Mouse (Mus musculus): Measurements from ENCODE around the gene Gm10428. TPM values are rescaled to one million over a fixed set of nuclear protein-coding genes. Genes with fewer than 3 reads are reported as not detected.

The Gm10428 gene
- not detected in 2 replicates for polyA plus RNA-seq (2015; fragmentation: Nextera tagmentation; extraction: Ambion mirVana)

DNA sequence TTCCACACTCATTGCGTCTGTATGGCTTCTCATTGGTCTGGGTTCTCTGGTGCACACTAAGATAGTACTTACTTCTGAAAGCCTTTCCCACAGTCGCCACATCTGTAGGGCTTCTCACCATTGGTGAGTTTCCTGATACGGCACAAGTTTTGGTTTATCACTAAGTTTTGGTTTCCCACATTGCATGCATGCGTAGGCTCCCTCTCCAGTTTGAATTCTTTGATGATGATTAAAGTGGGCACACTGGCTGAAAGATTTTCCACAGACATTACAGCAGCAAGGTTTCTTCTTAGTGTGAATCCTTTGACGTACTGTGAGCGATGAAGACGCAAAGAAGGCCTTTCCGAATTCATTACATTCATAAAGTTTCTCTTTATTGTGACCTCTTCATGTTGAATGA lies at the start of gene Gm10428:
Gene Gm10428 (plus strand): TSS at position 321 of the 400 bp plus-strand sequence.
- H3K27me3 ChIP-seq (replicated peaks), result no peaks in the 10 kb centered on the region; the same call in 1 of the 2 replicates
- ATAC-seq (ENCODE audit: insufficient read depth, low FRiP score, low read depth), result no peak
- H3K4me1 ChIP-seq, result no peaks in the 10 kb centered on the region
- H3K4me3 ChIP-seq (replicated peaks), result no peak within 1 kb of the TSS
- no peak within 1 kb of the TSS for H3K9ac ChIP-seq
- H3K4me2 ChIP-seq, result no peak within 1 kb of the TSS
- H3K9me3 ChIP-seq, result no peaks in the 10 kb centered on the region
- no peaks in the 10 kb centered on the region for H3K36me3 ChIP-seq
- WGBS, result 87% methylated on average over 8 of the region's 8 CpGs
- H3K27ac ChIP-seq, result no peak within 1 kb of the TSS

DNA sequence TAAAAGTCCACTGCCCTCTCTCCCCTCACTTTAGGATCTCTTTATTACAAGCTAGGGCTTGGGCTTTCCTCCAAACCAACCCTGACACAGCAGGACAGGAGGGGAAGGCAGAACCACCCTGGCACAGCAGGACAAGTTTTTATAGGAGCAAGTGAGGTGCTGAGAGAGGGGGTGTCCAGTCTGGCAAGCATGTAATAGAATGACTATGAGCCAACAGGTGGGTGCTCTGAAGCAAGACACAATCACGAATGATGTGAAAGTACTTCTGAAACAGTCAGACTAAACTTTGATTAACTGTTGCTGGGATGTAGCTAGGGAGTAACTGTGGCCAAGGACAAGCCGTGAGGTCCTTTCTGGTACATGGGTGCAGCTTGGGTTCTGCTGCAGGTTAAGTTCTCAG lies 46.8 kb upstream of the Gm10428 start:
- ATAC-seq (ENCODE audit: insufficient read depth, low FRiP score, low read depth), result no peak
- H3K27me3 ChIP-seq (replicated peaks), result no peaks in the 10 kb centered on the region
- no peak overlapping the region for H3K9ac ChIP-seq
- no peak overlapping the region for H3K27ac ChIP-seq
- H3K9me3 ChIP-seq, result no peaks in the 10 kb centered on the region
- no peaks in the 10 kb centered on the region for H3K4me1 ChIP-seq
- H3K36me3 ChIP-seq, result no peaks in the 10 kb centered on the region
- 77% methylated on average over 2 of the region's 2 CpGs for WGBS
- no peak overlapping the region for H3K4me2 ChIP-seq
- no peak overlapping the region for H3K4me3 ChIP-seq (replicated peaks)

- Histone ChIP-seq H3K27me3 (replicated peaks) (no peaks in the 10 kb centered on the region), H3K4me3 (replicated peaks) (no peak overlapping the region), H3K9ac (no peak overlapping the region), H3K4me2 (no peak overlapping the region), H3K4me1 (no peaks in the 10 kb centered on the region), H3K9me3 (no peaks in the 10 kb centered on the region), H3K27ac (no peak overlapping the region), H3K36me3 (0 out of 2 replicates have a peak, but pooled peaks cover 1% of the 10 kb centered on the region)
- ATAC-seq (ENCODE audit: insufficient read depth, low FRiP score, low read depth), result no peak
- WGBS, result 78% methylated on average over 7 of the region's 7 CpGs
Measured at GRCm38 (mm10) chr11:62708252-62708651, 44.6 kb upstream of the Gm10428 start.

- Histone ChIP-seq H3K9me3 (no peaks in the 10 kb centered on the region), H3K27me3 (replicated peaks) (no peaks in the 10 kb centered on the region), H3K27ac (no peak overlapping the region), H3K36me3 (peaks cover 11% of the 10 kb centered on the region; the same call in 1 of the 2 replicates), H3K9ac (no peak overlapping the region), H3K4me1 (no peaks in the 10 kb centered on the region), H3K4me2 (no peak overlapping the region), H3K4me3 (replicated peaks) (no peak overlapping the region)
- WGBS, result 68% methylated on average over 5 of the region's 5 CpGs
- no peak for ATAC-seq (ENCODE audit: insufficient read depth, low FRiP score, low read depth)
Measured at GRCm38 (mm10) chr11:62710657-62711056, 42.2 kb upstream of the Gm10428 start.

GRCm38 (mm10) chr11:62728276-62728675 lies 24.6 kb upstream of the Gm10428 start:
- no peaks in the 10 kb centered on the region for H3K27me3 ChIP-seq (replicated peaks)
- H3K27ac ChIP-seq, result no peak overlapping the region
- no peak for ATAC-seq (ENCODE audit: insufficient read depth, low FRiP score, low read depth)
- H3K4me2 ChIP-seq, result no peak overlapping the region
- no peak overlapping the region for H3K9ac ChIP-seq
- H3K9me3 ChIP-seq, result no peaks in the 10 kb centered on the region
- H3K4me1 ChIP-seq, result peaks cover 4% of the 10 kb centered on the region; the same call in 1 of the 2 replicates
- H3K4me3 ChIP-seq (replicated peaks), result no peak overlapping the region
- WGBS, result 93% methylated on average over 8 of the region's 8 CpGs
- 0 out of 2 replicates have a peak, but pooled peaks cover 14% of the 10 kb centered on the region for H3K36me3 ChIP-seq

DNA sequence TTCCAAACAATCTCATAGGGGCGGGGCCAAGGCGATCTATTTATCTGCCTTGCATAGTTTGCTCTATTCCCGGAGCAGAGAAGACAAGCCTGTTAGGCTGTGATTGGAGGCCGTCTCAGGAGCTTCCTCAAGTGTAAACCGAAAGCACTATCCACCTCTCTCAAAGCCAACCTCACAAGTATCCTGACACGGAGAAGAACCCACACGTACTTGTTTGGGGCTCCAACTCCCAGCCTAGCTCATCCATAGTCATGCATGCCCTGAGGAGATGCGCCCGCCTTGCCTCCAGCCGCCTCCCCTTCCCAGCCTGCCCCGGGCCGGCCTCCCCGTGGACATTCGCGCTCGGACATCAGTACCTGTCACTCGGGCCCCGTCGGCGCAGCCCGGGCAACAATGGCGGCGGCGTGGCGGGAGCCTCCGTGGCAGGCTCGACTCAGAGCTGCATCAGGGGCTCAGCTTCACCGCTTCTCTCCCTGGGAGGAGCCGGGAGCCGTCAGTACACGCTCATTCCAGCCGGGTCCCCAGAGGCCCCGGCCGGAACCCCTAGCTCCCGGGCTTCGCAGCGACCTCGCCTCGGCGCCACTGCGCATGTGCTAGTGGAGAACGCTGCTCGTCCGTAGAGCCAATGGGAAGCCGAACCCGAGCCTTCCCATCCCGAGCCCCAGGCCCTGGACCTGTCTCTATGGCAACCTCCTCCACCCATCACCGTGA lies 21.4 kb upstream of the Gm10428 start, which contains the start of gene Zfp287:
Gene Zfp287 (minus strand): TSS at position 595 of the 711 bp plus-strand sequence.
- H3K9ac ChIP-seq, result peak within 1 kb of the TSS; percentile 73; the same call in 1 of the 2 replicates
- peak within 1 kb of the TSS; percentile 86 for H3K4me2 ChIP-seq
- H3K9me3 ChIP-seq, result no peaks in the 10 kb centered on the region
- peaks cover 4% of the 10 kb centered on the region; the same call in 1 of the 2 replicates for H3K4me1 ChIP-seq
- H3K4me3 ChIP-seq (replicated peaks), result peak within 1 kb of the TSS; percentile 80
- no peaks in the 10 kb centered on the region for H3K27me3 ChIP-seq (replicated peaks)
- ATAC-seq (ENCODE audit: insufficient read depth, low FRiP score, low read depth), result peak; percentile 96
- H3K36me3 ChIP-seq, result 0 out of 2 replicates have a peak, but pooled peaks cover 7% of the 10 kb centered on the region
- WGBS, result under 1% methylated on average over 48 of the region's 48 CpGs
- H3K27ac ChIP-seq, result peak within 1 kb of the TSS; percentile 82

DNA sequence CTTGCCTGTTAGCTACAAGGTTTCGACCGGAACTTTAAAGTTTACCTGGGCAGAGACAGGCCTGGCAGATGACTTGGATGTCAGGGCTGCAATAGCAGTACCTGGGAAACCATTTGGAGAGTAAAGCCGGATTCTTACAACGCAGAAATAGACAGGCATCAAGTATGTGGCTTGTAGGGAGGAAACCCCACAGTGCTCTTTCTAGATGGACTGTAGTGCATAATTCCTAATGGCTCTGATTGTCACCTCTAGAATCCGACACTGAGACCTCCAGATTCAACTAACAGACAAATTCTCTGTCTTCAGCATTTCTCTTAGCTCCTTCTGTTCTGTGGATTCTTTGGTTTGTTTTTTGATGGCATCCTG lies 20.9 kb upstream of the Gm10428 start:
- Histone ChIP-seq H3K4me3 (replicated peaks) (peak overlapping the region; percentile 80), H3K27me3 (replicated peaks) (no peaks in the 10 kb centered on the region), H3K4me2 (peak overlapping the region; percentile 86), H3K4me1 (peaks cover 4% of the 10 kb centered on the region; the same call in 1 of the 2 replicates), H3K27ac (no peak overlapping the region; the same call in 1 of the 2 replicates), H3K9ac (no peak overlapping the region), H3K9me3 (no peaks in the 10 kb centered on the region), H3K36me3 (0 out of 2 replicates have a peak, but pooled peaks cover 7% of the 10 kb centered on the region)
- WGBS, result 14% methylated on average over 5 of the region's 5 CpGs
- ATAC-seq (ENCODE audit: insufficient read depth, low FRiP score, low read depth), result no peak

GRCm38 (mm10) chr11:62732665-62733064 lies 20.2 kb upstream of the Gm10428 start:
- Histone ChIP-seq H3K4me1 (peaks cover 4% of the 10 kb centered on the region; the same call in 1 of the 2 replicates), H3K4me3 (replicated peaks) (no peak overlapping the region), H3K4me2 (no peak overlapping the region), H3K9me3 (no peaks in the 10 kb centered on the region), H3K27me3 (replicated peaks) (no peaks in the 10 kb centered on the region), H3K27ac (no peak overlapping the region), H3K9ac (no peak overlapping the region), H3K36me3 (0 out of 2 replicates have a peak, but pooled peaks cover 3% of the 10 kb centered on the region)
- WGBS, result 79% methylated on average over 3 of the region's 3 CpGs
- ATAC-seq (ENCODE audit: insufficient read depth, low FRiP score, low read depth), result no peak

GRCm38 (mm10) chr11:62741186-62741585 lies 11.7 kb upstream of the Gm10428 start:
- Histone ChIP-seq H3K9me3 (no peaks in the 10 kb centered on the region), H3K9ac (no peak overlapping the region), H3K4me3 (replicated peaks) (no peak overlapping the region), H3K27me3 (replicated peaks) (no peaks in the 10 kb centered on the region), H3K27ac (no peak overlapping the region), H3K4me1 (no peaks in the 10 kb centered on the region; the same call in 1 of the 2 replicates), H3K4me2 (no peak overlapping the region), H3K36me3 (no peaks in the 10 kb centered on the region)
- WGBS, result 80% methylated on average over 2 of the region's 2 CpGs
- no peak for ATAC-seq (ENCODE audit: insufficient read depth, low FRiP score, low read depth)

DNA sequence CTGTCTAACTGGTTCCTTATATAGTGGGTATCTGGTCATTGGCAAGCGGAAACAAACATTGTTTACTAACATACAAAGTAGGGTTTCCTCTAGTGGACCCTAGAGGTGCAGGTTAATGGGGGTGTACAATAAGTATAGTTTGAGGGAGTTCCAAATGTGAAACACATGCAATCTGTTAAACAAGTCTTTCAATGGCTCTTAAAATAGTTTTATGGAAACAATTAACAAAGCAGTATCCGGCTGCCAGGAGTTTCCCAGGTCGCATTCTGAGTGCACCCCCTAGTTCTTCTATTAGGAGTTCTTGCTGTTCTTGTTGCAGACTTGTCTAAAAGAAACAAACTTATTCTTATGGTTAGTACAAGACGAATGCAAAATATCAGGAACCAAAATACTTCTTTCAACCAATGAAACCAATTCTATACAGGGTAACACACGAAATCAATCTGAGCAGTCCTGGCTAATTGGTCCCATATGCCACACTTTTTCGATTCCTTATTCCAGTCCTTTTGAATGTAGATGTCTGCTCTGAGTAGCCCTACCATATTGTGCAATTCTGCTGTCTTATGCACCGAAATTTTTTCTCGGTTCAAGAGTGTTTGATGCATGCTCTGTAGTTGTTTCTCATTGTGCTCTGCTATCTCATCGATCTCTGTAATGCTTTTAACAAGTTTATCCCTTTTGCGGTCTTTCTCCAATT lies 10.5 kb upstream of the Gm10428 start:
- 71% methylated on average over 10 of the region's 10 CpGs for WGBS
- Histone ChIP-seq H3K36me3 (no peaks in the 10 kb centered on the region), H3K9me3 (no peaks in the 10 kb centered on the region), H3K4me1 (no peaks in the 10 kb centered on the region; the same call in 1 of the 2 replicates), H3K9ac (no peak overlapping the region), H3K4me3 (replicated peaks) (no peak overlapping the region), H3K27ac (no peak overlapping the region), H3K27me3 (replicated peaks) (peaks cover 4% of the 10 kb centered on the region; the same call in 1 of the 2 replicates), H3K4me2 (no peak overlapping the region)
- no peak for ATAC-seq (ENCODE audit: insufficient read depth, low FRiP score, low read depth)

GRCm38 (mm10) chr11:62744103-62744502 lies 8.8 kb upstream of the Gm10428 start:
- Histone ChIP-seq H3K9ac (no peak overlapping the region), H3K4me1 (no peaks in the 10 kb centered on the region; the same call in 1 of the 2 replicates)
- WGBS, result 41% methylated on average over 5 of the region's 5 CpGs

More at GRCm38 (mm10) chr11:62744103-62744502, 8.8 kb upstream of the Gm10428 start:
- Histone ChIP-seq H3K9me3 (no peaks in the 10 kb centered on the region), H3K27me3 (replicated peaks) (peaks cover 4% of the 10 kb centered on the region; the same call in 1 of the 2 replicates), H3K4me2 (no peak overlapping the region), H3K4me3 (replicated peaks) (no peak overlapping the region), H3K36me3 (no peaks in the 10 kb centered on the region), H3K27ac (no peak overlapping the region)
- no peak for ATAC-seq (ENCODE audit: insufficient read depth, low FRiP score, low read depth)

Data from stomach, embryonic 15.5 days (tissue).